Mouse (Mus musculus) cerebellum, adult 18-20 months (tissue): ENCODE measurements around the gene Gm49355.
"Not testable (repeated sequence)": the region's sequence is repeated elsewhere in the genome, so short reads cannot be mapped to it uniquely, and the experiment has no call there.

Experiments
- DNase-seq, 2 experiments: peaks; one replicate each; pipeline ENCODE4 v3.0.0; 2021

Gm49355 gene

DNA sequence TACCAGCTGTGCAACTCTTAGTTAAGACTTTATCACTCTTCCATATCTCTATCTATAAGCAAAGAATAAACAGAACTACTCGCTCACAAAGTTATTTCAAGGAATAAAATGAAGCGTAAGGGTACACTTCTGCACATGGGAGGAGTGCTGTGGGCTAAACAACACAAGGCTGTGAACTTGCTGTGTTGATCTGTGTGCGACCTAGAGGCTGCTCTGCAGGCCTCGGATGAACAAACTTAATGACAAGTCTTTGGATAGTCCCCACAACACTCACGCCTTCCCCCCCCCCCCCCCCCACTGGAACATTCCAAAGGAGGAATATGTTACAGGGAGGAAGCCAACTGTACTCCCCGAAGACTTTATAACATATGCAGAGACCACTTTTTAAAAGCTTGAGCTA, at the start of gene Gm49355:
Gene Gm49355, plus strand, starts transcription at position 336 of the 400 bp plus-strand sequence.
- no peak for DNase-seq

DNA sequence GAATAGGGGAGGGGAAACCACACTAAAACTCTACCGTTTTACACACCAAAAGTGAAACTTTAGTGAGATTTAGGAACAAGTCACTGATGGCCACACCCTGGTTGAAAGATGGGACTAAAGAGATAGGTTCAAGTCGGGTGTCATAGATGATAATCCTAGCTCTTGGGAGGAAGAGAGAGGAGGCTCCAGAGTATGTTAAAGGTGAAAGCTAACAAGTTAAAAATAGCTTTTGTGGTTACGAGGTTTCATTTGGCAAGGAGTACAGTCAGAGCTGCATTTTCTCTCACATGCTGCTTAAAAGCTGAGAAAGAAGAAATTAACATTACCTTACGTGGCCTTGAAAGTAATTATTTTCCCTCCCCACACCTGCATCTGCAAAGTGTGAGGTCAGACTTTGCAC, 40.0 kb upstream of the Gm49355 start:
- no peak for DNase-seq

DNA sequence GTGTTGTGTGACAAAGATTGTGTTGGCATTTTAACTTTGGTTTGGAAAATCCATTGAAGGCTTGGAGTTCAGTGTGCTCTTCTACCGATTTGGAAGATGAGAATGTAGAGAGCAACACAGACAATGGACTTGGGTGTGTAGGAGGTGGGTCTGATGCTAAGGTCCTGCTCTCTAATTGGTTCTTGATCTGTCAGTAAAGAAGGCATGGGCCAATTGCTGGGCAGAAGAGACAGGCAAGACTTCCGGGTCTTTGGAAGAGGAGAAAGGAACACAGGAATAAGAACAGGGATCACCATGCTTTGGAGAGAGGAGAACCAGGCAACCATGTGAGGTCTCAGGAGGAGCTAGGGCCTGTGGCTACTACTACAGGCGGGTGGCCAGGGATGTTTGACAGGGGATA, 7.7 kb upstream of the Gm49355 start:
- no peak for DNase-seq

DNA sequence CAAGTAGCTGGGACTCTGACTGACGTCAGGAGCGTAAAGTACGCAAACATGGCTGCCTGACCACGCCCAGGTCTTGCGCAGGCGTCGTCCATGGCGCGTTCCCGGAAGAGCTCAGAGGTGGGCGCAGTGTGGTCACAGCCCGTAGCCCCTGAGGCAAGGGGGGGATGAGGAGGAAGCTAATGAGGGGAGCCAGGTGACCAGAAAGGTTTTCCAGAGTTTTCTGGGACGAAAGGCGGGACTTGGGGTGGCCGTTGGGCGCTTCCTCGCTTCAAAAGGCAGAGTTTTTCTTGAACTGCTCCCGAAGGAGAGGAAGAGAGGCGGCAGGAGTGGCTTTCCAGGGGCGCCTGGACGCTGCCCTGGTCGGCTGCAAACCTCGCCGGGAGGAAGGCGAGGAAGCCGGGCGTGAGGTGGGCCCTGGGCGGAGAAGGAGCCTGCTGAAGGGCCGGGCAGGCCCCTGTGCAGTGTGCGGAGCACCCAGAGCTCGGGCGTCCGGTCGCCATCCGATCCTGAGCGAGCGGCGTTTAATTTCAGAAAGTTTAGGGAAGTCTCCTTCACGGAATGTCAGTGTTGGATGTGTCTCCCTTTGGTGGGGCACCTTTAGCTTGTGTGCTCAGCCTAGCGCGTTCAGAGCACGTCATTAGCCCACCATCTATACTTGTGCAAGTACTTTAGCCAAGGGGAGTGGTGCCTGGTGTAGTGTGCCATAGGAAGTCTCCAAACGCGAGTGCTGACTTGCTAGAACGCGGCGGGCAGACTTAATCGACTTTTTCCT, 551 bp downstream of the Gm49355 start, which contains the start of gene 3830406C13Rik:
Gene 3830406C13Rik, plus strand, starts transcription at position 33 of the 772 bp plus-strand sequence.
- DNase-seq: peak; percentile 86 to 87

DNA sequence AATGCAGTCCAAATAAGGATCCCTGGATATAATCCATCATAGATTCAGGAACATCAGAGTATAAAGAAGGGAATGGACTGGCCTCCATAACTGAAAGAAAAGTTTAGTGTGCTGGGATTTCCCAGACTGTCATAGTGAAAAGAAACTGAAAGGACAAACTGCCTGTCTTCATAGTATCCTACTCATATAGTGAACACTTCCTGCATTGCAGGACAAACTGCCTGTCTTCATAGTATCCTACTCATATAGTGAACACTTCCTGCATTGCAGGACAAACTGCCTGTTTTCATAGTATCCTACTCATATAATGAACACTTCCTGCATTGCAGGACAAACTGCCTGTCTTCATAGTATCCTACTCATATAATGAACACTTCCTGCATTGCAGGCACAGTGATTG, 6.0 kb downstream of the Gm49355 start:
- not testable (repeated sequence) for DNase-seq

DNA sequence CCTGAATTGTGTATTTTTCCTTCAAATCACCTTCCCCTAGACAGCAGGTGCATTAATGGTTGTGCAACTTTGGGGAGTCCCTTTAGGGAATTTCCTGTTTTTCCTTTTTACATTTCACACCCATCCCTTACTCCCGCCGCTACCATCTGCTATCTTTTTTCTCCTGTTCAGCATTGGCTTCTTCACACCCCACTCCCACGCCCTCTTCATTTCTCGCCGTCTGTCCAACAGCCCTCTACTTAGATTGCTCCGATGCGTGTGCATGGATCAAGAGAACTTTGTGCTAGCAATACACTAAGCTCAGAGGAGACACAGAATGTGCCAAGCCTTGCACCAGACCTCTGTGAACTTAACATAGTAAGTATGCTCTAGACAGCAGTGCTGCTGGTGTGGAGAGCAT, 12.6 kb downstream of the Gm49355 start:
- peak; percentile 26 to 29 for DNase-seq

DNA sequence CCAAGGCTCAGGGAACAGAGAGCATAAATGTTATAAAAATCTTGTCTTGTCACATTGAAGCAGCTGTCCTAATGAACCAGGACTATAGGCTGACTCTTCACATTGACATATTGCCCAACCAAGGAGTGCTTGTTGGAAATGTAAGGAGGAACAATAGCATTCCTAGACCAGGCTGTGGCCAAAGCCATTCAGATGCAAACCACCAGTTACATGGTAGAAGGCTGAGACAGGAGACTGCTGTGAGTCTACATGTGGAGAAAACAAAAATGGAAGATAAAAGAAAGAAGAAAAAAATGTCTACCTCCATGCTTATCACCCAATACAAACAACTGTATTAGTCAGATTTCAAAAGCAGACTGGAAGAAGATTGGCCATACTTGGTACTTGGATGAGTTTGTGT, 15.4 kb downstream of the Gm49355 start:
- DNase-seq: no peak

DNA sequence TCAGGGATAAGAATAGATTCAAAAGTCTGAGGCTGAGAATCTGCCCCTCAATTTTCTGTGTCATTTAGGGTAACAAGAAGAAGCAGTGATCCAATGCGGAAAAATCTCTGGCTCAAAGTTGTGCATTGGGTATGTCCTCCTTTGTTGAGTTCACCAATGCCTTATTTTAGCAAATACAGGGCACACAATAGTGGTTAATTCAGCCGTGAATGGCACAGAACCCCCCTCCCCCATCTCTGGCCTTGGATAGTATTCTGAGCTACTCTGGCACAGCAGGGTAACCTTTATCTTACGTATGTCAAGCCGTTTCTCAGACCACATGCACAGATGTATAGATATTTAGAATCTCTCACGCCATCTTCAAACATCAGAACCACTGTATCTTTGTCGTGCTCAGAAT, 15.9 kb downstream of the Gm49355 start:
- no peak for DNase-seq

DNA sequence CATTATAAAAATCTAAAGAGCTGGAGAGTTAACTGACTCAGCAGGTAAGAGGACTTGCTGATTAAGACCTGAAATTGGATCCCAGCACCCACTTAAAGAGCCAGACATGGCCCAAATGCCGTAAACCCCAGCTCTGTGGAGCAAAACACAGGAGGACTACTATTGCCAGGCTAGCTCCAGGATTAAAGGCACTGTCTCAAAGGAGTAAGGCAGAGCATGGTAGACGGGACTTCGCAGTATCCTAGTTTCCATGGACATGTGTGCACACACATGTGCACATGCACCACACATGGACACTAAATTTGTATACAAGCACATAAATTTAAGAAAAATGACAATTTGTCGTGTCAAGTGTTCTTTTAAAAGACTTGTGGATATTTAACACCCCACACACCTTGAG, 16.5 kb downstream of the Gm49355 start:
- DNase-seq: no peak

DNA sequence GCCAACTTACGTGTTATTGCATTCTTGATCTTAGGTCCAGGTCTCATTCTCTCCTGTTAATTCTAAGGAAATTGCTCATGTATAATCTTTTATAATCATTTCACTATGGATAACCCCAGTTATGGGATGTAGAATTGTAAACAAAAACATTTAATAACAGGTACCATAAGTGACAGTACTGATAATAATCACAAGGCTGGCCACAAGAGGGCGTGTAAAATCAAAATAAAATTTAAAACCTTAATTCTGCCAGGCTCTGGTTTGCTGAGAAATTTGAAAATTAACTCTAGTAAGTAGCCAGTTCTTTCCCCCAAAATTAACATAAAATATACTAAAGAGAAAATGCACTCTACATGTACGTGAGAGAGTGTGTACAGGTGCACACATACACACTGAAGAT, 16.9 kb downstream of the Gm49355 start:
- peak; percentile 9 to 26 for DNase-seq

DNA sequence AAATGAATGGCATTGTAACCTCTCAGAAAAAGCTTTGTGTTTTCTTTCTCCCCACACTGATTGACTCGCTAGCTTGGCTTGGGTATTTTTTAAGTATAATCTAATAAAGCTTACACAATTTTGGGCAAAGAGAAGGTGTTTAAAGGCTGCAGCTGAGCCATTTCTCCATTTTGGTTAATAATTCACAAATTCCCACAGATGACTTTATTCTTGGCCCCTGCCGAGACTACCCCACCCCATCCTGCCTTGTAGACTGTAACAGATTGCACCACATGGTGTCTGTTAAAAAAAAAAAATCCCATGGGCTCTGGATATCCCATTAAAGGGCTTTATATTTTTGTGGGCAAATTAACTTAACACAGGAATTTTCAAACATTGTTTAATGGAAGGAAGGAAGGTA, 19.3 kb downstream of the Gm49355 start:
- DNase-seq: no peak

DNA sequence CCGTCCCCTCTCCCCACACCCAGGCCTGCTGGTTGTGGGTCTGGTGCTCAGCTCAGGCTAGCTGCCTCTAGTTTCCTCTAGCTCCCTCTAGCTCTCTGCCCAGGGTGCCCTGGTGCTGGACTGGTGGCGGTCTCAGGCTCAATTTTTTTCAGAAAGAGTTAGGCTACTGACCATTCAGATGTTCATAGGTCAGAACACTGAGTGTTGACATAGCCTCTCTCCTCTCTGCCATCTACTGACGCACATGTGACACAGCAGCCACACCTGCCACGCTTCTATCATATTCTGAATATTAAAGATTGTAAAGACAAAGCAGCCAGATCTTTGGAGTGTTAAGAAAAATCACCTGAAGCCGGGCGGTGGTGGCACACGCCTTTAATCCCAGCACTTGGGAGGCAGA, 49.8 kb downstream of the Gm49355 start:
- no peak for DNase-seq

DNA sequence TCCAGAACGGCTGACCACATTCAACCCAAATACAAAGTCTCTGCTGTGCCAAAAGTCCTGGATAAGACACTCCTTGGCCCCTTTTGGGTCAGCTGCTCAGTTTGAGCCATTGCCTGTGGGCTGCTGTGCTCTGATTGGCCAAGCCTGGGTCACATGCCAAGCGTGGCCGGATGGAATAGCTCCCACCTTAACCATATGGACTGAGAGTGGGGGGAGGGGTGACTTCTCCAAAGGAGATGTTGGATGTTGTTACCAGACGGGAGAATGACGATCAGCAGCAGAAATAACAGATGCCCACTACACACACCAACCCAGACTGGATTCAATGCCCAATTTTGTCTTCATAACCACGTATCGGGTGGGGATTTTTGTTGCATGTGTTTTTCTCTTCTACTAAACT, 51.1 kb downstream of the Gm49355 start:
- no peak for DNase-seq

DNA sequence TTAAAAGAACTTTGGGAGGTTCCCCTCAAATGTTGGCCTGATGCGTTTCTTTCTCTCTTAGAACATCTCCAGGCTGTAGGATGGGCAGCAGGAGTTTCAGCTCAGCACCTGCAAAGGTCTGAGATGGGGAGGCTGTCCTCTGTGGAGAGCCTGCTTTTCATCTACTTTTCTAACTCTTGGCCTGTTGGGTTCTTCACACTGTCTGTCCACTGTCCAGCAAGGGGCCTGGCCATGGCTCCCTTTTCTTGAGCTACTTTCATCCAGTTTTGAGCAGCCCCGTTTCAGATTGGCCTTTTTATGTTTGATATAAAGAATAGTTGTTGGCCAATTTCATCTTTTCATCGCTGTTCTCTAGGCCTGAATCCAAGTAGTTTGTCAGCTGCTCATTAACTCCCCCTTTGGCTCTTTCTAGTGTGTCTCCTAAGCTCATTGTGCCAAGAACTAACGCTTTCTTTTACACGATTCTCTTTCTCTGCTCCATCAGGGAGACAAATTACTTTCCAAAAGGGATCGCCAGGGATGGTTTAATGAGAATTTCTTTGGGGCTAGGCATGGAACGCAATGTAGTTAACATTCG, 53.7 kb downstream of the Gm49355 start:
- no peak for DNase-seq

DNA sequence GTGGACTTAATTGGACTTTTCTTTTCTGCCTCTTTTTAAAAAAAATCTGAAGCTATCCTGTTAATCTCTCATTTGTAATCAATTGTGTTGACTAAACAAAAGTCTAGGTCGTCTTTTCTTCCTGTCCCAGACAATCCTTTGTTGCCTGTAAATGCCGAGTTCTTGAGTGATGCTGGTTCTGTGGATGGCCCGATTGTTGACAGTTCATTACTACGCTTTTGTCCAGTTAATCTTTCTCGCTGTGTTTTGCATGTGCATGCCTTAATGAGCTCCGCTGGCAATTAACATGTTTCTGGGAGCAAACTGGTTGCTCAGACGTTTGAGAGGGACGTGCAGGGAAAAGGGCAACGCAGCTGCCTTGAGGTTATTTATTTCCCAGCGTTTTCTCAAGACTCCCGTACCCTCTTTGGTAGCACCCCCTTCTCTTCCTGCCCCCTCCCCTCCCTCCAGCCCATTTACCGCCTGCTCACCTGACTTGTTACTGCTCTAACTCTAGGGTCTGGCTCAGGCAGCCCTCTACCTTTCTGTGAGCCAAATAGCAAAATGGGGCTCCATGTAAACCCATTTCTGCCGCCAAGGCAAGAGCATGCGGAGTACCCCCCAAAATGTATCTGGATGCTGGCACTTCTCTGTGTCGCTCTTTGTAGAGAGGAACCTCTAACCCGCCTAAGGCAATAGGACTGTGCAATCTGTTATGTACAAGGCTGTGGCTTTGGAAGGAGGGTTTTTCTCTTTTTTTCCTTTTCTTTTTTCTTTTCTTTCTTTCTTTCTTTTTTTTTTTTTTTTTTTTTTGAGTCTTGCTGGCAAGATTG, 54.4 kb downstream of the Gm49355 start:
- no peak for DNase-seq

DNA sequence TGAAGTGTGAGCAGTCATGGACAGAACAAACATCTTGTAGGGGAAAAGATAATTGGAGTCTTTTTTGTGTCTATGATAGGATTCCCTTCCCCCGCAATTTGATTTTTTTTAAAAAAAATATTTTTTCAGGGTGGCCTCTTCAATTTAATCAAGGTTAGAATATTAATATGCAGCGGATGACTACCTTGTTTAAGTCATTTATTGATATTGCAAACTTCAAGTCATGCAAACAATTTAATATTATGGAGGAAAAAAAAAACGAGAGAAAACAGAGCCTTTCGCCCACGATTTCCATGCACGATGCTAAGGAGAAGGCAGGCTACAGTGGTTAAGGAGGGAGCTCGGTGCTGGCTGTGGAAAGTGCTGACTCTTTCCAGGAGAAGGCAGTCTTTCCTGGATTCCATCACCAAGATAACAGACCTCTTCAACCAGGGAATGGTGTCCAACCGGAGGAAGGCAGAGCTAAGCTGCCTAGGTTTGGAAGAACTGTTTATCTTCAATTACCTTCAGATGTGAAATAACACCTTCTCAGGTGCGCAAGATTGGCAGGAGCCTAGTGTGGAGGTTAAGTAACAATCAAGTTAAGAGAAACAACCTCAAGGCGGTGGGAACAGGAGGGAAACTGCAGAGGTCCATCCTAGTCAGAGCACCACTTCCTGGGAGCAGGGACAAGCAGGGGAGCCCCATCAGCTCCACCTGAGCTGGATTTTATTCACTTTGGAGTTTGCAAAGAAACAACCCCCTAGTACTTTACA, 55.2 kb downstream of the Gm49355 start:
- DNase-seq: no peak

DNA sequence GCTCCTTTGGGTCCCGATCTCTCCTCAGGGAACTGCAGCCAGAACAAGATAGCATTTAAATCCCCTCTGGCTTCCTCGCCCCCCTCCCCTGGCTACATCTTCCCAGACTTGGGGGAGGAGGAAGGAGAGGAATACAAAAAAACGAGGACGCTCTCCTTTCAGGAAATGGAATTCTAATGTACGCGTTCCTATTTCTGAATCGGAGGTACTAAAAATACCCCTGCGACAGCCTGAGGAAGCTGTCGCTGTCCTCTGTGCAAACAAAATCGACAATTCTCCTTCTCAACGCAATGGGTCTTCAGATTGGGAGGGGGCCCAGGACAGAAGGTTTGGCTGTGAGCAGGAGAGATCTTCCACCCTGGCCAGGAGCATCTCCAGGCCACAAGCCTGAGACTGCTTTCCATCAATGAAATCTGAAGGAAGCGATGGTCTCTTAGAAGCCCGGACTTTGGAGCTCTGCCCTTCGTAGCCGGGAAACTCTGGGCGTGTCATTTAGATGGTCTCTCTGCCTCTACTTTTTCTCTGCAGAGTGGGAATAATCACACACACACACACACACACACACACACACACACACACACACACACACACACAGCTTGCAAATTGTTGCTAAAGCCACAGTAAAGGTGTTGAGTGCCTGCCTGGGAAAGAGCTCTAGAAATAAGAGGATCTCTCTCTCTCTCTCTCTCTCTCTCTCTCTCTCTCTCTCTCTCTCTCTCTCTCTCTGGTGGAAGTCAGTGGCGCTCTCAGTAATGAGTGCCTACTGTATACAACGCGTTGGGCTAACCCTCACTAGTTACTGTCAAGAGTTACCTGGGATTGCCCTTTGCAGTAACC, 56.7 kb downstream of the Gm49355 start:
- no peak for DNase-seq

DNA sequence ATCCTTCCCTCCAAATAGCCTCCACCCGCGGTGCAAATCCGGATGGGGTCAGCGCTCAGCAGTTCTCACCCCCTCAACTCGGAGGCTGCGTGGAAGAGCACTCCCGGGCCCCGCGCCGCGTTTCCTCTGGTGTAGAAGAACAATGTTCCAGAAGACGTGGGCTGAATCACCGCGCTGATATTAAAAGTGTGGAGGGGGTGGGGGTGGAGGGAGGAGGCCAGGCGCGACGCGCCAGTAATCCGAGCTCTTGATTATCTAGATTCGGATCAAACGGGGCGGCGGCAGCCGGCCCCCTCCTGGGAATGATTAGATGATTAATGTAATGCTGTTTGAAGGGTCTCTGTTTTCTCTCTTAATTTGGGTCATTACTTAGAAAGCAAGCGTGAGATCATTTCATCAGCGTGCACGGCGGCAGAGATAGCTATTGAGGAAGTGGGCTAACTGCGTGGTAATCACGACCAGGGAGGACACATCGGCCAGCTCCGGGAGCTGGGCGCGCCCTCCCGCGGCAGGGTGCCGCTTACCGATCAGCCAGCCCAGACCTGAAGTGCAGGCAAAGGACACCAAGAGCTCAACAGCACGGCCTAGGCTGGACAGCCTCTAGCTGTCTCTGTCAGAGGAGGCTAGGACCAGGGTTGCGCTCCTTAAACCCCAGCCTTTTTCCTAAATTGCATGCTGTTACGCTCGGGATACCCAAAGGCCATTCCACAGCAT, 57.5 kb downstream of the Gm49355 start:
- no peak for DNase-seq

DNA sequence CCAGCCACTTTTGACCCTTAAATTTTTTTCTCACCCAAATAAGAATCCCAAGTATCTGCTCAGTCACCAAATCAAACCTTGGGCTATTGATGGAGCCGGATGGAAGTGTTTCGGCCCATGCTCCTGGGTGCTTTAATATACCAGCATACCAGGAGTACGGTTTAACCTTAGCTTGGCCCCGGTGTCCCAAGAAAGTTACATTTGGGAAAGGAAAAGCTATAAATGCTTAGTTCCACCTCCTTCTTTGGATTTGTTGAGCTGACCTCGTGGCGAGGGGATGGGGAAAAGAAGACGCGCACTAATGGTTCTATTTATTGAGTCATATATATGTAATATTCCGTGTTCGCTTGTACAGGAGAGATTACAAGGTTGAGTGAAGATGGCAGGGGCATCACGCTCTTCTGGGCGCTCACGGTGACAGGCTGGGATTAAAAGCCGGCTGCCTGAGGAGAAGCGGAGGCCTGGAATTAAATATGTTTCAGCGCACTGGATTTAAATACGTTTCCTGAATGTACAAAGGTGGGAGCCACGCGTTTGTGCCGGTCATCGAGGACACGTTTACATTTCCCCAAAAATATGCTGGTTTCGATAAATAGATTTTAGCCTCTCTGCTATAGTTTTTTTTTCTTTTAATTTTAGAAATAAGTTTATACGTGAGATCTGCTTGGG, 58.1 kb downstream of the Gm49355 start:
- DNase-seq: no peak

DNA sequence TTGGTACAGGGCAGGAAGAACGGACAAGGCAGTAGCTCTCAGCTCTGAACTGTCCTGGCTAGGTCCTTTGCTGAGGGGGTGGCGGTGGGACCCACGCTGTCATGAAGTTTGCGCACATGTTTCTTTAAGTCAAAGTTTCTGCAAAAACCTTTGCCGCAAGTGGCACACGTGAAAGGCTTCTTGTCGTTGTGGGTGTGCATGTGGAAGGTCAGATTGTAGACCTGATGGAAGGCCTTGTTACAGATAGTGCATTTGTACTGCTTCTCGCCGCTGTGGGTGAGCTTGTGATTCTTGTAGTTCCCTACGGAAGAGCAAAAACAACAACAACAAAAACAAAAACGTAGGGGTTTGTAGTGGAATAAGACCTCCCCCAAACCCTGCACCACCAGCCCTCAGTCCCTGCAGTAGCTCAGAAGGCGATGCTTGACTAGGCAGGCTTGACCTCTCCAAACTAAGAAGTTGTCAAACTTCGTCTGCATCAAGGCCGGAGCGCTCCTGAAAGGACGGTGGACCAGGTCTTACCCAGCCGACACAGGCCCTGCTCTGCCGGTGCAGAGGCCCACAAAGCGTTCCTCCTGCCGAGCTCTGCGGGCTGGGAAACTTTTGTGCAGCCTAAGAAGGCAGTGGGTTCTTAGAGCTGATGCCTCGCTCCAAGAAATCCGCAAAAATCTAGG, 58.8 kb downstream of the Gm49355 start:
- no peak for DNase-seq
